Mouse (Mus musculus) erythroblast, embryonic 14.5 days (primary cell): ENCODE results near the gene Sparc. TPM values are rescaled to one million over a fixed set of nuclear protein-coding genes. Genes with fewer than 3 reads are reported as not detected.

Source experiments
- H3K27me3 ChIP-seq: 2 replicates; pipeline ENCODE4 v1.6.1; 2012; ENCODE audit warnings: inconsistent platforms; ENCODE audit not compliant: control insufficient read depth
- H3K36me3 ChIP-seq: 2 replicates; pipeline ENCODE4 v1.6.1; 2012; ENCODE audit warnings: mild to moderate bottlenecking, inconsistent platforms; ENCODE audit not compliant: control insufficient read depth
- H3K4me1 ChIP-seq: 2 replicates; pipeline ENCODE4 v1.6.1; 2012; ENCODE audit warnings: inconsistent platforms; ENCODE audit not compliant: control insufficient read depth
- H3K4me3 ChIP-seq: replicated peaks from 2 replicates; pipeline ENCODE3; 2012; ENCODE audit warnings: moderate library complexity, mild to moderate bottlenecking, inconsistent platforms
- H3K9me3 ChIP-seq: 2 replicates; pipeline ENCODE4 v1.6.1; 2012; ENCODE audit warnings: low read length, inconsistent platforms, mixed read lengths; ENCODE audit not compliant: control insufficient read depth
- GATA1 ChIP-seq: IDR thresholded peaks from 2 replicates; pipeline ENCODE4 v1.6.1; 2012; ENCODE audit warnings: low read length, inconsistent platforms, mixed read lengths
- TAL1 ChIP-seq: IDR thresholded peaks from 3 replicates; pipeline ENCODE4 v1.6.1; 2012; ENCODE audit warnings: low read length, inconsistent platforms, mixed read lengths
- polyA plus RNA-seq: library from polyadenylated mRNA; stranded (reverse); fragments of >175 nt; gene quantifications from 2 replicates; pipeline ENCODE4 v1.2.3, GENCODE M21; 2012

Gene Sparc
- polyA plus RNA-seq, 1 experiment: 0.17 TPM

- H3K9me3 ChIP-seq: no peaks in the 10 kb centered on the region
- no peak overlapping the region for H3K4me3 ChIP-seq
- no peaks in the 10 kb centered on the region for H3K4me1 ChIP-seq
- TF ChIP-seq TAL1 (no peak), GATA1 (no peak)
- H3K27me3 ChIP-seq: peaks cover 9% of the 10 kb centered on the region
- H3K36me3 ChIP-seq: no peaks in the 10 kb centered on the region
Observed at GRCm38 (mm10) chr11:55413416-55413796, 9.6 kb downstream of the Sparc start.

- no peak overlapping the region for H3K4me3 ChIP-seq
- no peak for TF ChIP-seq GATA1
- TF ChIP-seq TAL1: no peak
- H3K4me1 ChIP-seq: no peaks in the 10 kb centered on the region
- peaks cover 6% of the 10 kb centered on the region for H3K27me3 ChIP-seq
- H3K9me3 ChIP-seq: no peaks in the 10 kb centered on the region
- no peaks in the 10 kb centered on the region for H3K36me3 ChIP-seq
Observed at GRCm38 (mm10) chr11:55412680-55413415, 10.1 kb downstream of the Sparc start.

GRCm38 (mm10) chr11:55412034-55412433 is 10.9 kb downstream of the Sparc start:
- Histone ChIP-seq H3K4me1 (no peaks in the 10 kb centered on the region), H3K9me3 (peaks cover 2% of the 10 kb centered on the region; the same call in 1 of the 2 replicates), H3K27me3 (no peaks in the 10 kb centered on the region), H3K36me3 (no peaks in the 10 kb centered on the region), H3K4me3 (no peak overlapping the region)
- TF ChIP-seq TAL1 (no peak), GATA1 (no peak)

- Histone ChIP-seq H3K4me1 (no peaks in the 10 kb centered on the region), H3K27me3 (no peaks in the 10 kb centered on the region), H3K36me3 (no peaks in the 10 kb centered on the region), H3K4me3 (no peak overlapping the region), H3K9me3 (peaks cover 2% of the 10 kb centered on the region; the same call in 1 of the 2 replicates)
- no peak for TF ChIP-seq GATA1
- TF ChIP-seq TAL1: no peak
Observed at GRCm38 (mm10) chr11:55410502-55410901, 12.5 kb downstream of the Sparc start.

GRCm38 (mm10) chr11:55410005-55410404 is 13.0 kb downstream of the Sparc start:
- TF ChIP-seq TAL1 (no peak), GATA1 (no peak)
- Histone ChIP-seq H3K4me1 (no peaks in the 10 kb centered on the region), H3K4me3 (no peak overlapping the region), H3K36me3 (no peaks in the 10 kb centered on the region), H3K27me3 (no peaks in the 10 kb centered on the region), H3K9me3 (peaks cover 2% of the 10 kb centered on the region; the same call in 1 of the 2 replicates)

- H3K27me3 ChIP-seq: no peaks in the 10 kb centered on the region
- no peaks in the 10 kb centered on the region for H3K4me1 ChIP-seq
- peaks cover 2% of the 10 kb centered on the region; the same call in 1 of the 2 replicates for H3K9me3 ChIP-seq
- TF ChIP-seq GATA1: no peak
- TF ChIP-seq TAL1: no peak
- no peak overlapping the region for H3K4me3 ChIP-seq
- H3K36me3 ChIP-seq: no peaks in the 10 kb centered on the region
Observed at GRCm38 (mm10) chr11:55407133-55407532, 15.8 kb downstream of the Sparc start.

GRCm38 (mm10) chr11:55405601-55406469 is 17.1 kb downstream of the Sparc start:
- H3K4me3 ChIP-seq: no peak overlapping the region
- no peaks in the 10 kb centered on the region for H3K27me3 ChIP-seq
- no peaks in the 10 kb centered on the region for H3K4me1 ChIP-seq
- no peaks in the 10 kb centered on the region for H3K36me3 ChIP-seq
- TF ChIP-seq GATA1 (no peak), TAL1 (no peak)
- H3K9me3 ChIP-seq: peaks cover 2% of the 10 kb centered on the region; the same call in 1 of the 2 replicates

GRCm38 (mm10) chr11:55404659-55405457 is 18.1 kb downstream of the Sparc start:
- no peaks in the 10 kb centered on the region for H3K27me3 ChIP-seq
- TF ChIP-seq TAL1: no peak
- no peak for TF ChIP-seq GATA1
- no peaks in the 10 kb centered on the region for H3K4me1 ChIP-seq
- no peak overlapping the region for H3K4me3 ChIP-seq
- H3K36me3 ChIP-seq: no peaks in the 10 kb centered on the region
- H3K9me3 ChIP-seq: peaks cover 2% of the 10 kb centered on the region; the same call in 1 of the 2 replicates

- TF ChIP-seq GATA1 (no peak), TAL1 (no peak)
- Histone ChIP-seq H3K4me1 (no peaks in the 10 kb centered on the region), H3K36me3 (no peaks in the 10 kb centered on the region), H3K9me3 (no peaks in the 10 kb centered on the region), H3K4me3 (no peak overlapping the region), H3K27me3 (no peaks in the 10 kb centered on the region)
Observed at GRCm38 (mm10) chr11:55400863-55401262, 22.1 kb downstream of the Sparc start.
